Mouse (Mus musculus): Measurements from ENCODE around the gene Ssr2.

Gene Ssr2

GRCm38 (mm10) chr3:88623346-88624135 lies 47.9 kb downstream of the Ssr2 start:
- DNase-seq (ENCODE audit: low read depth) = peak; percentile 50

- no peak for DNase-seq (ENCODE audit: low read depth)
Measured at GRCm38 (mm10) chr3:88624324-88624723, 48.6 kb downstream of the Ssr2 start.

GRCm38 (mm10) chr3:88624951-88625350 lies 49.3 kb downstream of the Ssr2 start:
- no peak for DNase-seq (ENCODE audit: low read depth)

- DNase-seq (ENCODE audit: low read depth) = no peak
Measured at GRCm38 (mm10) chr3:88625531-88625930, 49.9 kb downstream of the Ssr2 start.

GRCm38 (mm10) chr3:88626316-88626715 lies 50.6 kb downstream of the Ssr2 start:
- DNase-seq (ENCODE audit: low read depth) = no peak

- DNase-seq (ENCODE audit: low read depth) = no peak
Measured at GRCm38 (mm10) chr3:88627114-88627513, 51.4 kb downstream of the Ssr2 start.

- DNase-seq (ENCODE audit: low read depth) = no peak
Measured at GRCm38 (mm10) chr3:88627535-88627934, 51.9 kb downstream of the Ssr2 start.

GRCm38 (mm10) chr3:88628766-88629165 lies 53.1 kb downstream of the Ssr2 start:
- no peak for DNase-seq (ENCODE audit: low read depth)

GRCm38 (mm10) chr3:88629244-88629643 lies 53.6 kb downstream of the Ssr2 start:
- DNase-seq (ENCODE audit: low read depth) = no peak

GRCm38 (mm10) chr3:88630018-88630417 lies 54.3 kb downstream of the Ssr2 start:
- DNase-seq (ENCODE audit: low read depth) = no peak

GRCm38 (mm10) chr3:88630849-88631341 lies 55.2 kb downstream of the Ssr2 start:
- DNase-seq (ENCODE audit: low read depth) = no peak

- peak; percentile 53 for DNase-seq (ENCODE audit: low read depth)
Measured at GRCm38 (mm10) chr3:88631921-88632587, 56.4 kb downstream of the Ssr2 start.

- DNase-seq (ENCODE audit: low read depth) = no peak
Measured at GRCm38 (mm10) chr3:88633056-88633455, 57.4 kb downstream of the Ssr2 start.

GRCm38 (mm10) chr3:88635506-88636275 lies 60.0 kb downstream of the Ssr2 start:
- DNase-seq (ENCODE audit: low read depth) = no peak

GRCm38 (mm10) chr3:88636555-88636986 lies 60.9 kb downstream of the Ssr2 start:
- DNase-seq (ENCODE audit: low read depth) = no peak

- DNase-seq (ENCODE audit: low read depth) = no peak
Measured at GRCm38 (mm10) chr3:88637134-88637533, 61.5 kb downstream of the Ssr2 start.
